In genomic region chr8:4627349-4627748, GRCm38 (mm10) we compare ENCODE assay signal across 25 mouse cellular contexts.
"Had no signal": no experiment of that assay in that cellular context is flagged by ENCODE, and none has a peak within 500 bp of the region (broad histone marks: within the 10 kb centered on the region; RNA-seq: fewer than 3 reads in every experiment).

No protein-coding gene starts in this region.

- DNase-seq: gastrocnemius, postnatal 14 days; gastrocnemius, postnatal 36 days; heart, adult 18-20 months; heart, postnatal 14 days; heart, postnatal 36 days; kidney, adult 18-20 months; kidney, adult 8-10 months; kidney, postnatal 10 days; kidney, postnatal 25 days; kidney, postnatal 4 days; liver; liver, embryonic 13.5 days; liver, postnatal 0 days had no signal

- H3K27ac ChIP-seq: heart, embryonic 13.5 days; heart, embryonic 15.5 days; hindbrain, embryonic 13.5 days; layer of hippocampus, adult 2 months; limb, embryonic 10.5 days; limb, embryonic 12.5 days; liver, embryonic 13.5 days; liver, embryonic 15.5 days had no signal

- H3K4me3 ChIP-seq: heart, embryonic 13.5 days; heart, embryonic 15.5 days; hindbrain, embryonic 13.5 days; layer of hippocampus, adult 2 months; limb, embryonic 10.5 days; limb, embryonic 12.5 days; liver, embryonic 13.5 days; liver, embryonic 15.5 days had no signal

- ATAC-seq: hindbrain, embryonic 16.5 days; inflammation-experienced regulatory T-cells, adult 6 months; intestine, embryonic 16.5 days; liver, postnatal 0 days had no signal

- H3K4me2 ChIP-seq: heart, embryonic 11.5 days; heart, embryonic 13.5 days; heart, embryonic 15.5 days; hindbrain, embryonic 13.5 days; limb, embryonic 12.5 days; liver, embryonic 11.5 days; liver, embryonic 13.5 days; liver, embryonic 15.5 days had no signal

- H3K9ac ChIP-seq: heart, embryonic 13.5 days; heart, embryonic 15.5 days; hindbrain, embryonic 13.5 days; limb, embryonic 12.5 days; liver, embryonic 13.5 days; liver, embryonic 15.5 days; liver, postnatal 0 days had no signal

- H3K27me3 ChIP-seq: heart, embryonic 13.5 days; heart, embryonic 15.5 days; hindbrain, embryonic 13.5 days; limb, embryonic 12.5 days; liver, embryonic 13.5 days; liver, embryonic 15.5 days had no signal

- H3K4me1 ChIP-seq: heart, embryonic 13.5 days; heart, embryonic 15.5 days; hindbrain, embryonic 13.5 days; limb, embryonic 10.5 days; limb, embryonic 12.5 days; liver, embryonic 13.5 days; liver, embryonic 15.5 days had no signal
